Mouse (Mus musculus) ovary, adult 10 weeks (tissue): ENCODE measurements around the gene Thbd. TPM values are rescaled to one million over a fixed set of nuclear protein-coding genes. Genes with fewer than 3 reads are reported as not detected.

Experiments
- polyA plus RNA-seq: library from polyadenylated mRNA; stranded (reverse); fragments of 350-450 nt; fragmentation: Illumina TruSeq; extraction: RNeasy Lipid Tissue Mini Kit (QIAGEN cat#74804); gene quantifications from one replicate; pipeline ENCODE4 v1.2.3, GENCODE M21; 2014

The Thbd gene
- 51.6 TPM for polyA plus RNA-seq

GRCm38 (mm10) chr2:148407870-148408760, at the start of gene Thbd:
Thbd (minus strand) TSS chr2:148408188.

GRCm38 (mm10) chr2:148443249-148443958, 35.4 kb upstream of the Thbd start, which contains the start of gene Cd93:
Cd93 (minus strand) TSS chr2:148443563.

DNA sequence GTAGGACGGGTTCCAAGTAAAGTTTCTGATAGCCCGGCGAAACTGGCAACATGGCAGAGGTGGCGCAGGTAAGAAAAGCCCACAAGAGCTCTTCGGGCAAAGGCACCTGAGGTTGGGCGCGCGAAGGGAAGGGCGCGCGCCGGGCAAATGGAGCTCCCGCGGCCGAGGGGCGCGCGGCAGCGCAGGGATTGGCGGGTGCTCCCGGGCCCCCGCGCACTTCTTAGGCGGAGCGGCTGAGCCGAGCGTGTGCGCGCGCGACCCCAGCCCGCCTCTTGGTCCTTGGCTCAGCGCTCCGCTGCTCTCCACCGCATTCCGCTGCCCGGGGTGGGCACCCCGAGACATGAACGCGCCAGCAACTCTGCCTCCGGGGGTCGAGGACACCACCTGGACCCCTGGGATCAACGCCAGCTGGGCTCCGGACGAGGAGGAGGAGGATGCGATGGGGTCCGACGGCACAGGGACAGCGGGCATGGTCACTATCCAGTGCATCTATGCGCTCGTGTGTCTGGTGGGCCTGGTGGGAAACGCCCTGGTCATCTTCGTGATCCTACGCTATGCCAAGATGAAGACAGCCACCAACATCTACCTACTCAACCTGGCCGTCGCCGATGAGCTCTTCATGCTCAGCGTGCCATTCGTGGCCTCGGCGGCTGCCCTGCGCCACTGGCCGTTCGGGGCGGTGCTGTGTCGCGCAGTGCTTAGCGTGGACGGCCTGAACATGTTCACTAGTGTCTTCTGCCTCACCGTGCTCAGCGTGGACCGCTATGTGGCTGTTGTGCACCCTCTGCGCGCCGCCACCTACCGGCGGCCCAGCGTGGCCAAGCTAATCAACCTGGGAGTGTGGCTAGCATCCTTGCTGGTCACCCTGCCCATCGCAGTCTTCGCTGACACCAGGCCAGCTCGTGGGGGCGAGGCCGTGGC, 12.6 kb downstream of the Thbd start, which contains the start of gene Sstr4:
Gene Sstr4, plus strand, starts transcription at position 214 of the 921 bp plus-strand sequence.

Other genes starting within 250 kb of the Thbd start
- not detected for gene Sstr4, start 12.8 kb downstream of the Thbd start, polyA plus RNA-seq
- 60.2 TPM for gene Cd93, start 35.4 kb upstream of the Thbd start, polyA plus RNA-seq